Mouse (Mus musculus) midbrain, embryonic 13.5 days (tissue): ENCODE data around the gene Elmod3. TPM values are rescaled to one million over a fixed set of nuclear protein-coding genes. Genes with fewer than 3 reads are reported as not detected.

Experiments
- ATAC-seq: fragments of 200-750 bp; cut with Nextera tagmentation; 2 replicates; pipeline ENCODE4 v1.8.0; 2017; ENCODE audit warnings: mild to moderate bottlenecking, moderate TSS enrichment, moderate library complexity
- H3K27ac ChIP-seq: fragments of 300-500 bp; sonication (generic); 2 replicates; pipeline ENCODE4 v1.5.1; 2015; ENCODE audit warnings: inconsistent platforms, mild to moderate bottlenecking, moderate library complexity
- H3K27me3 ChIP-seq: fragments of 300-500 bp; sonication (generic); 2 replicates; pipeline ENCODE4 v1.6.1; 2015; ENCODE audit warnings: mild to moderate bottlenecking, inconsistent platforms
- H3K36me3 ChIP-seq: fragments of 300-500 bp; sonication (generic); 2 replicates; pipeline ENCODE4 v1.6.1; 2015; ENCODE audit warnings: mild to moderate bottlenecking, inconsistent platforms
- H3K4me1 ChIP-seq: fragments of 300-500 bp; sonication (generic); replicated peaks from 2 replicates; pipeline ENCODE4 v1.6.1; 2015; ENCODE audit warnings: inconsistent platforms
- H3K4me2 ChIP-seq: fragments of 300-500 bp; sonication (generic); replicated peaks from 2 replicates; pipeline ENCODE4 v1.6.1; 2015; ENCODE audit warnings: moderate library complexity, mild to moderate bottlenecking, inconsistent platforms
- H3K4me3 ChIP-seq: fragments of 300-500 bp; sonication (generic); replicated peaks from 2 replicates; pipeline ENCODE4 v1.5.1; 2015; ENCODE audit warnings: mild to moderate bottlenecking, inconsistent platforms
- H3K9ac ChIP-seq: fragments of 300-500 bp; sonication (generic); replicated peaks from 2 replicates; pipeline ENCODE4 v1.6.1; 2015; ENCODE audit warnings: mild to moderate bottlenecking, inconsistent platforms
- H3K9me3 ChIP-seq: fragments of 300-500 bp; sonication (generic); 2 replicates; pipeline ENCODE4 v1.6.1; 2016; ENCODE audit warnings: mild to moderate bottlenecking, inconsistent platforms
- WGBS: fragments of 180-500 bp; shearing (Covaris S2); methylation state at CpG from one replicate; pipeline ENCODE4 v1.1.7; 2015; 5-methylcytosine and 5-hydroxymethylcytosine counted together
- polyA plus RNA-seq: library from polyadenylated mRNA; unstranded; fragments of >200 nt; fragmentation: Nextera tagmentation; extraction: Ambion mirVana; gene quantifications from 2 replicates; pipeline ENCODE4 v1.2.1, GENCODE M21; 2015

Elmod3 gene
- polyA plus RNA-seq, 1 experiment from 2014 or later: 15.7 TPM

GRCm38 (mm10) chr6:72627276-72627675, 29.1 kb upstream of the Elmod3 start:
- 87% methylated on average over 16 of the region's 16 CpGs for WGBS
- Histone ChIP-seq H3K9ac (no peak overlapping the region), H3K9me3 (no peaks in the 10 kb centered on the region), H3K4me3 (no peak overlapping the region), H3K36me3 (peaks cover 8% of the 10 kb centered on the region; the same call in 1 of the 2 replicates), H3K4me1 (no peaks in the 10 kb centered on the region), H3K4me2 (no peak overlapping the region), H3K27me3 (no peaks in the 10 kb centered on the region), H3K27ac (no peak overlapping the region)
- 0 out of 2 replicates have a peak, but pooled peaks have one; percentile 30 for ATAC-seq

- 92% methylated on average over 7 of the region's 7 CpGs for WGBS
- no peaks in the 10 kb centered on the region for H3K27me3 ChIP-seq
- H3K4me1 ChIP-seq: no peaks in the 10 kb centered on the region
- no peak overlapping the region for H3K4me3 ChIP-seq
- no peak overlapping the region for H3K27ac ChIP-seq
- no peaks in the 10 kb centered on the region for H3K9me3 ChIP-seq
- H3K9ac ChIP-seq: no peak overlapping the region
- no peak overlapping the region for H3K4me2 ChIP-seq
- no peak for ATAC-seq
- peaks cover 8% of the 10 kb centered on the region; the same call in 1 of the 2 replicates for H3K36me3 ChIP-seq
Measured at GRCm38 (mm10) chr6:72626391-72626790, 28.2 kb upstream of the Elmod3 start.

- H3K4me2 ChIP-seq: no peak overlapping the region
- 92% methylated on average over 8 of the region's 8 CpGs for WGBS
- no peaks in the 10 kb centered on the region for H3K9me3 ChIP-seq
- H3K4me3 ChIP-seq: no peak overlapping the region
- no peak for ATAC-seq
- 0 out of 2 replicates have a peak, but pooled peaks cover 4% of the 10 kb centered on the region for H3K36me3 ChIP-seq
- no peak overlapping the region for H3K27ac ChIP-seq
- H3K9ac ChIP-seq: no peak overlapping the region
- H3K4me1 ChIP-seq: no peaks in the 10 kb centered on the region
- H3K27me3 ChIP-seq: no peaks in the 10 kb centered on the region
Measured at GRCm38 (mm10) chr6:72623661-72624402, 25.6 kb upstream of the Elmod3 start.

- H3K36me3 ChIP-seq: 0 out of 2 replicates have a peak, but pooled peaks cover 4% of the 10 kb centered on the region
- no peak overlapping the region for H3K27ac ChIP-seq
- no peak overlapping the region for H3K9ac ChIP-seq
- no peak overlapping the region for H3K4me3 ChIP-seq
- H3K4me2 ChIP-seq: no peak overlapping the region
- 37% methylated on average over 3 of the region's 3 CpGs for WGBS
- H3K4me1 ChIP-seq: no peaks in the 10 kb centered on the region
- H3K9me3 ChIP-seq: no peaks in the 10 kb centered on the region
- no peaks in the 10 kb centered on the region for H3K27me3 ChIP-seq
- no peak for ATAC-seq
Measured at GRCm38 (mm10) chr6:72622917-72623316, 24.7 kb upstream of the Elmod3 start.

GRCm38 (mm10) chr6:72620920-72621319, 22.7 kb upstream of the Elmod3 start:
- 91% methylated on average over 5 of the region's 5 CpGs for WGBS
- Histone ChIP-seq H3K4me2 (no peak overlapping the region), H3K4me1 (peaks cover 10% of the 10 kb centered on the region), H3K27ac (no peak overlapping the region), H3K36me3 (no peaks in the 10 kb centered on the region), H3K9me3 (no peaks in the 10 kb centered on the region), H3K27me3 (no peaks in the 10 kb centered on the region), H3K9ac (no peak overlapping the region), H3K4me3 (no peak overlapping the region)
- no peak for ATAC-seq

GRCm38 (mm10) chr6:72619734-72620532, 21.7 kb upstream of the Elmod3 start:
- WGBS: 67% methylated on average over 12 of the region's 12 CpGs
- no peak overlapping the region for H3K4me2 ChIP-seq

GRCm38 (mm10) chr6:72616643-72617288, 18.6 kb upstream of the Elmod3 start, which contains the start of gene Tgoln1:
Gene Tgoln1 (minus strand): TSS chr6:72617000.
- H3K36me3 ChIP-seq: peaks cover 16% of the 10 kb centered on the region
- WGBS: under 1% methylated on average over 41 of the region's 41 CpGs
- peak within 1 kb of the TSS; percentile 64 for H3K4me3 ChIP-seq
- peak within 1 kb of the TSS; percentile 84 for H3K9ac ChIP-seq
- H3K4me2 ChIP-seq: peak within 1 kb of the TSS; percentile 100
- H3K27me3 ChIP-seq: no peaks in the 10 kb centered on the region
- H3K9me3 ChIP-seq: no peaks in the 10 kb centered on the region
- peak within 1 kb of the TSS; percentile 91 for H3K27ac ChIP-seq
- H3K4me1 ChIP-seq: peaks cover 33% of the 10 kb centered on the region
- peak; percentile 98 for ATAC-seq

More at GRCm38 (mm10) chr6:72619734-72620532, 21.7 kb upstream of the Elmod3 start:
- Histone ChIP-seq H3K36me3 (no peaks in the 10 kb centered on the region), H3K4me3 (no peak overlapping the region), H3K27ac (no peak overlapping the region), H3K27me3 (no peaks in the 10 kb centered on the region), H3K9me3 (no peaks in the 10 kb centered on the region), H3K9ac (no peak overlapping the region), H3K4me1 (peaks cover 20% of the 10 kb centered on the region)
- no peak for ATAC-seq

GRCm38 (mm10) chr6:72615561-72616375, 17.6 kb upstream of the Elmod3 start:
- H3K4me2 ChIP-seq: peak overlapping the region; percentile 100
- H3K36me3 ChIP-seq: peaks cover 26% of the 10 kb centered on the region
- no peaks in the 10 kb centered on the region for H3K9me3 ChIP-seq
- H3K4me1 ChIP-seq: peaks cover 33% of the 10 kb centered on the region
- no peaks in the 10 kb centered on the region for H3K27me3 ChIP-seq
- ATAC-seq: no peak
- peak overlapping the region; percentile 84 for H3K9ac ChIP-seq
- 30% methylated on average over 25 of the region's 25 CpGs for WGBS
- no peak overlapping the region for H3K27ac ChIP-seq
- peak overlapping the region; percentile 64 for H3K4me3 ChIP-seq

GRCm38 (mm10) chr6:72615151-72615550, 16.9 kb upstream of the Elmod3 start:
- Histone ChIP-seq H3K36me3 (peaks cover 32% of the 10 kb centered on the region), H3K4me3 (peak overlapping the region; percentile 64), H3K27me3 (no peaks in the 10 kb centered on the region), H3K4me1 (peaks cover 33% of the 10 kb centered on the region), H3K9me3 (no peaks in the 10 kb centered on the region), H3K4me2 (peak overlapping the region; percentile 100), H3K27ac (no peak overlapping the region), H3K9ac (peak overlapping the region; percentile 84)
- WGBS: 82% methylated on average over 2 of the region's 2 CpGs
- ATAC-seq: no peak

- H3K27ac ChIP-seq: no peak overlapping the region
- H3K9me3 ChIP-seq: no peaks in the 10 kb centered on the region
- no peak overlapping the region for H3K9ac ChIP-seq
- H3K4me3 ChIP-seq: no peak overlapping the region
- no peaks in the 10 kb centered on the region for H3K27me3 ChIP-seq
- no peak overlapping the region for H3K4me2 ChIP-seq
- H3K36me3 ChIP-seq: peaks cover 73% of the 10 kb centered on the region
- WGBS: 91% methylated on average over 4 of the region's 4 CpGs
- peaks cover 16% of the 10 kb centered on the region for H3K4me1 ChIP-seq
- no peak for ATAC-seq
Measured at GRCm38 (mm10) chr6:72610261-72610660, 12.0 kb upstream of the Elmod3 start.

GRCm38 (mm10) chr6:72608662-72609184, 10.5 kb upstream of the Elmod3 start:
- H3K27ac ChIP-seq: no peak overlapping the region
- peaks cover 85% of the 10 kb centered on the region for H3K36me3 ChIP-seq
- H3K9ac ChIP-seq: no peak overlapping the region
- WGBS: 94% methylated on average over 4 of the region's 4 CpGs
- no peak for ATAC-seq
- H3K27me3 ChIP-seq: no peaks in the 10 kb centered on the region
- H3K9me3 ChIP-seq: no peaks in the 10 kb centered on the region
- peaks cover under 1% of the 10 kb centered on the region for H3K4me1 ChIP-seq
- H3K4me3 ChIP-seq: no peak overlapping the region
- H3K4me2 ChIP-seq: no peak overlapping the region
